Mouse (Mus musculus): Measurements from ENCODE around the gene H2-Oa.

DNA sequence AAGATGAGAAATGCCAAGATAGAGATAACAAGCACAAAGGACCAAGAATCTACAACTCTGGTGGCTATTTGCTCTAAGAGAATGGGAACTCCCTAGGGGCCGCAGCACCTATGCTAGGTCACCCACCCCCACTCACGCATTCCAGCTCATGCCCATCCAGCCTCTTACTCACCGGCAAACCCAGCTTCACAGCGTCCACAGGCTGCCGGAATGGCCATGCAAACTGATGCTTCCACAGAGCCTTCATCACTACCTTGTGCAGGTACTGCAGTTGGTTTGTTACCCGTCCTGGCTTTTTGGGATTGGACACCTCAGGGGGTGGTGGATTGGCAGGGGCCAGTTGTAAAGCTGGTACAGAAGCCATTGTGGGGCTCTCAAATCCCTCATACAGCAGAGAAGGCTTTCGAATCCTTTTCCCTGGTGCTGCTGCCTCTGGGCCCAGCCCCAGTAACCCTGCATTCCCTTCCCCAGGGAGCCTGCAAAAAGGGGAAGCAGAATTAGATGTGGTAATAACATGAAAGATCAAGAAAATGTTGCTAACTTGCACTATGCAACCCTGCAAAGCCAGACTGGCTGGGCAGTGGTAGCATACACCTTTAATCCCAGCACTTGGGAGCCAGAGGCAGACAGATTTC lies 24.7 kb downstream of the H2-Oa start:
- no peak for TF ChIP-seq POLR2A (IDR thresholded peaks at IDR 0.05; ENCODE audit: low read depth, low read length)
- TF ChIP-seq CTCF (IDR thresholded peaks at IDR 0.05; ENCODE audit: extremely low read depth, insufficient read depth, insufficient read length, insufficient replicate concordance) = no peak
